8 mouse cellular contexts compared by ENCODE assay signal in the genomic region with DNA sequence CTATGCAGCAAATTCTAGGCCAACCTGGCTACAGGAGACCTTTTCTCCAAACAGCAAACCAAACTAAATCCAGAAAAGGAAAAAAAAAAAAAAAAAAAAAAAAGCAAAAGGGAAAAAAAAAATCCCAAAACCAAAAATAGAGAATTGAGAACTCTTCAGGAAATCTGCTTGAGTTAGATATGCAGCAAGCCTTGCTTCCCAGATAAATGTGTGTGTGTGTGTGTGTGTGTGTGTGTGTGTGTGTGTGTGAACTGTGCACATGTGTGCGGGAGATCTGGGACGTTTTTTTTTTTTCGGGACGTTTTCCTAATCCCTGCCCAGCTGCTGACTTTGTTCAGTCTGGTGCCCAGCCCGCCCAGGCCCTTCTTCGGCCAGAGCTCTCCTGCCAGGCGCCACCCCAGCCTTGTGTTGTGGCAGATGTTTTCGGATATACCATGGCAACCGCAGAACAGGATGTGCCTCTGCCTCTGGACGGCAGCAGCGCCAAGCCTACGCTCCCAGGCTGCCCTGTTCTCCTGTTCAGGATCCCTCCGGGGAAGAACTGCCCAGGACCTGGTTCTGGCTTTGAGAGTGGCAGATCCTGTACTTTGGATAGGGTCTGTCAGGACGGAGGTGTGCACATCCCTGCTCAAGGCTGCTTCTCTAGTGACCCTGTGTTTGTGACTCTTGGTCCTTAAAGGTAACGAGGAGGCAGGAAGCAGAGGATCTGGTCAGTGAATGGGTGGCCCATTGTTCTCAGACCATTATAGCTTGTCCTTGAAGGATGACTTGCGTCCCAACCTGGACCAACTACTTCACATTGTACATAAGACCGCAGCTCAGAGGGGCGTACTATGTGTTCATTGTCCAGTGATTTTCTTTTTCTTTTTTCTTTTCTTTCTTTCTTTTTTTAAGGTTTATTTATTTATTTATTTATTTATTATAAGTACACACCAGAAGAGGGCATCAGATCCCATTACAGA. TPM values are rescaled to one million over a fixed set of nuclear protein-coding genes. Genes with fewer than 3 reads are reported as not detected.
A peak's percentile ranks its signal among the peaks of the same experiment; 100 is the strongest.
DNase-seq lines count a peak whose midpoint lies in the region; ATAC-seq and TF ChIP-seq lines count a peak whose summit lies in the region.

No protein-coding gene starts in this region.

- TF ChIP-seq POLR2A in MEL (IDR thresholded peaks at IDR 0.05; ENCODE audit: control insufficient read depth in 1 of 2, insufficient read depth in 1 of 2, low read depth in 1 of 2, low read length in 2 of 2, poor library complexity in 1 of 2): no peak

- H3K36me3 ChIP-seq in MEL (ENCODE audit: control insufficient read depth in 1 of 2, insufficient read depth in 2 of 2, low read length in 2 of 2): peaks cover 0 to 11% of the 10 kb centered on the region in 2 experiments; a peak in 2 of 4 replicates
- H3K36me3 ChIP-seq in hindbrain, embryonic 13.5 days: peaks cover 4% of the 10 kb centered on the region
- 0 out of 2 replicates have a peak, but pooled peaks cover 3% of the 10 kb centered on the region for H3K36me3 ChIP-seq in limb, embryonic 15.5 days
- H3K36me3 ChIP-seq in midbrain, embryonic 14.5 days (ENCODE audit: control insufficient read depth, insufficient read depth, low read length): no peaks in the 10 kb centered on the region

- no peak overlapping the region for H3K27ac ChIP-seq in MEL (ENCODE audit: control insufficient read depth, low read depth, low read length)
- H3K27ac ChIP-seq in gastrocnemius, adult 2 months: peak overlapping the region; percentile 84
- H3K27ac ChIP-seq in hindbrain, embryonic 13.5 days: peak overlapping the region; percentile 71
- peak overlapping the region; percentile 73 for H3K27ac ChIP-seq in limb, embryonic 15.5 days
- peak overlapping the region; percentile 52 for H3K27ac ChIP-seq in midbrain, embryonic 14.5 days (replicated peaks; ENCODE audit: low read depth, low read length)

- H3K27me3 ChIP-seq in MEL (ENCODE audit: control insufficient read depth in 1 of 2, insufficient read depth in 2 of 2, low read length in 2 of 2): no peaks in the 10 kb centered on the region
- H3K27me3 ChIP-seq in hindbrain, embryonic 13.5 days: no peaks in the 10 kb centered on the region
- no peaks in the 10 kb centered on the region for H3K27me3 ChIP-seq in limb, embryonic 15.5 days
- H3K27me3 ChIP-seq in midbrain, embryonic 14.5 days (ENCODE audit: control insufficient read depth, insufficient read depth, low read length): no peaks in the 10 kb centered on the region

- DNase-seq in MEL (ENCODE audit: low read depth, low spot score): peak; percentile 62
- DNase-seq in adrenal gland, postnatal 25 days: peak; percentile 60
- DNase-seq in gastrocnemius, adult 2 months: peak; percentile 81
- DNase-seq in midbrain, embryonic 14.5 days: peak; percentile 64
- DNase-seq in frontal cortex, postnatal 36 days (ENCODE audit: low spot score in 2 of 2): no peak
- no peak for DNase-seq in cerebellum, adult 9-10 months

- WGBS in hindbrain, embryonic 13.5 days: 23% methylated on average over 16 of the region's 18 CpGs
- 27% methylated on average over 17 of the region's 18 CpGs for WGBS in limb, embryonic 15.5 days
- 15% methylated on average over 18 of the region's 18 CpGs for WGBS in midbrain, embryonic 14.5 days

- 0 out of 4 replicates have a peak overlapping the region, but pooled peaks of 1 of the 2 experiments have one; percentile 23 for H3K4me3 ChIP-seq in MEL (ENCODE audit: control insufficient read depth in 1 of 2, insufficient read depth in 1 of 2, low read depth in 2 of 2, low read length in 2 of 2)
- peak overlapping the region; percentile 52 for H3K4me3 ChIP-seq in gastrocnemius, adult 2 months
- no peak overlapping the region for H3K4me3 ChIP-seq in hindbrain, embryonic 13.5 days
- no peak overlapping the region for H3K4me3 ChIP-seq in limb, embryonic 15.5 days
- H3K4me3 ChIP-seq in midbrain, embryonic 14.5 days (replicated peaks; ENCODE audit: low read depth, low read length): no peak overlapping the region

- intact Hi-C loops in gastrocnemius, adult 2 months (cut with DNase I): loop anchor here (1.0 kb wide), 1 partner anchor 77 kb away; no protein-coding TSS in a partner anchor

- no peak for TF ChIP-seq CTCF in MEL (IDR thresholded peaks at IDR 0.05 in 2 of 3, conservative IDR thresholded peaks at IDR 0.05 in 1 of 3; ENCODE audit: control insufficient read depth in 1 of 3, insufficient read depth in 1 of 3, low read depth in 2 of 3, low read length in 3 of 3, poor library complexity in 1 of 3, severe bottlenecking in 1 of 3)
- no peak for TF ChIP-seq CTCF in gastrocnemius, adult 2 months (IDR thresholded peaks at IDR 0.05)

- TF ChIP-seq RAD21 in MEL (IDR thresholded peaks at IDR 0.05; ENCODE audit: low read depth, low read length): no peak

- H3K79me2 ChIP-seq in MEL (ENCODE audit: control insufficient read depth, insufficient read depth, low read length, poor library complexity): no peaks in the 10 kb centered on the region

- no peak overlapping the region for H3K4me2 ChIP-seq in hindbrain, embryonic 13.5 days
- H3K4me2 ChIP-seq in limb, embryonic 15.5 days: peak overlapping the region; percentile 22
- 0 out of 2 replicates have a peak overlapping the region, but pooled peaks have one; percentile 6 for H3K4me2 ChIP-seq in midbrain, embryonic 14.5 days (ENCODE audit: low read length)

- ATAC-seq in hindbrain, embryonic 13.5 days (ENCODE audit: low FRiP score): no peak
- ATAC-seq in limb, embryonic 15.5 days (ENCODE audit: insufficient number of reproducible peaks, low FRiP score, low TSS enrichment, low read depth): peak; percentile 68; the same call in 1 of the 2 replicates
- ATAC-seq in midbrain, embryonic 14.5 days (ENCODE audit: low FRiP score, low TSS enrichment): no peak

- no peak overlapping the region for H3K9ac ChIP-seq in MEL (ENCODE audit: control insufficient read depth, low read depth, low read length, poor library complexity, severe bottlenecking)
- H3K9ac ChIP-seq in hindbrain, embryonic 13.5 days: peak overlapping the region; percentile 60
- H3K9ac ChIP-seq in limb, embryonic 15.5 days: no peak overlapping the region
- H3K9ac ChIP-seq in midbrain, embryonic 14.5 days (replicated peaks; ENCODE audit: low read length): no peak overlapping the region; the same call in 1 of the 2 replicates

- no peaks in the 10 kb centered on the region for H3K9me3 ChIP-seq in MEL (replicated peaks; ENCODE audit: insufficient read depth, low read length)
- H3K9me3 ChIP-seq in hindbrain, embryonic 13.5 days: no peaks in the 10 kb centered on the region
- H3K9me3 ChIP-seq in limb, embryonic 15.5 days: no peaks in the 10 kb centered on the region
- no peaks in the 10 kb centered on the region for H3K9me3 ChIP-seq in midbrain, embryonic 14.5 days (ENCODE audit: control insufficient read depth, low read length)

- TF ChIP-seq EP300 in MEL (IDR thresholded peaks at IDR 0.05; ENCODE audit: low read depth in 1 of 2, low read length in 2 of 2): peak; percentile 71 to 77

- peaks cover 6 to 29% of the 10 kb centered on the region in 2 experiments; a peak in 3 of 4 replicates for H3K4me1 ChIP-seq in MEL (ENCODE audit: control insufficient read depth in 1 of 2, insufficient read depth in 2 of 2, low read length in 2 of 2)
- peaks cover 19% of the 10 kb centered on the region for H3K4me1 ChIP-seq in hindbrain, embryonic 13.5 days (replicated peaks)
- H3K4me1 ChIP-seq in limb, embryonic 15.5 days: peaks cover 25% of the 10 kb centered on the region
- peaks cover 7% of the 10 kb centered on the region; the same call in 1 of the 2 replicates for H3K4me1 ChIP-seq in midbrain, embryonic 14.5 days (ENCODE audit: control insufficient read depth, insufficient read depth, low read length)

TF ChIP-seq in MEL, 35 proteins besides CTCF, POLR2A, EP300 and RAD21:
- peak; percentile 93 for TF ChIP-seq TCF12 (IDR thresholded peaks at IDR 0.05; ENCODE audit: low read depth, low read length)
- peak; percentile 28; the same call in 1 of the 2 replicates for TF ChIP-seq TAL1 (IDR thresholded peaks at IDR 0.05; ENCODE audit: low read length)
- TF ChIP-seq ETS1 (IDR thresholded peaks at IDR 0.05; ENCODE audit: low read depth, low read length): peak; percentile 74
- TF ChIP-seq MEF2A (IDR thresholded peaks at IDR 0.05; ENCODE audit: extremely low read depth, insufficient replicate concordance, low read depth, low read length, poor library complexity, severe bottlenecking): peak; percentile 95
- TF ChIP-seq SIN3A (IDR thresholded peaks at IDR 0.05; ENCODE audit: low read length): peak; percentile 46; the same call in 1 of the 2 replicates
- TF ChIP-seq MXI1 (IDR thresholded peaks at IDR 0.05; ENCODE audit: low read depth, low read length): peak; percentile 44; the same call in 1 of the 2 replicates
- no peak for TF ChIP-seq MAX (IDR thresholded peaks at IDR 0.05; ENCODE audit: low read length)
- peak; percentile 65; the same call in 1 of the 2 replicates for TF ChIP-seq RCOR1 (IDR thresholded peaks at IDR 0.05; ENCODE audit: low read depth, low read length)
- TF ChIP-seq ZNF384 (IDR thresholded peaks at IDR 0.05; ENCODE audit: low read depth, low read length): peak; percentile 95
- no peak for TF ChIP-seq GABPA (IDR thresholded peaks at IDR 0.05; ENCODE audit: low read depth, low read length)

RNA-seq across cellular contexts. Expression of gene Coro1c, which starts 22.4 kb away (rescaled TPM):
- 103 TPM in 2 replicates for total RNA-seq in MEL (2012; rRNA removed)
- 100 to 1,000 TPM in 1 of 2 experiments, 10 to 100 TPM in 1; 77.3 to 158 TPM for polyA plus RNA-seq in MEL (2012; ENCODE audit: insufficient read depth in 1 of 2, insufficient read length in 2 of 2, low read depth in 1 of 2, low replicate concordance in 2 of 2, missing spikeins in 1 of 2)
- 43.3 and 52.6 TPM in 2 replicates for total RNA-seq in adrenal gland, postnatal 25 days (2021)
- 10 to 100 TPM in 1 of 2 experiments, 1 to 10 TPM in 1; 7.8 to 11.8 TPM for total RNA-seq in gastrocnemius, adult 2 months (2021)
- polyA plus RNA-seq in hindbrain, embryonic 13.5 days (2015; fragmentation: Nextera tagmentation; extraction: Ambion mirVana): 176 and 190 TPM in 2 replicates
- 98.4 and 105 TPM in 2 replicates for polyA plus RNA-seq in limb, embryonic 15.5 days (2015; fragmentation: Nextera tagmentation; extraction: Ambion mirVana)
- 133 and 201 TPM in 2 replicates for polyA plus RNA-seq in midbrain, embryonic 14.5 days (2014; fragmentation: Nextera tagmentation; extraction: Ambion mirVana)

Comparison
In these comparisons a context has a peak if more than half of its experiments do, and no peak if none do; other contexts are left out.
1. DNase-seq: peak in MEL (single experiment), adrenal gland, postnatal 25 days (single experiment), gastrocnemius, adult 2 months (single experiment) and midbrain, embryonic 14.5 days (single experiment); none in frontal cortex, postnatal 36 days (0 of 2) and cerebellum, adult 9-10 months (single experiment).